In genomic region chr1:150099374-150099773, GRCm38 (mm10) we compare ENCODE assay signal across 8 mouse cellular contexts. TPM values are rescaled to one million over a fixed set of nuclear protein-coding genes. Genes with fewer than 3 reads are reported as not detected.
DNase-seq lines count a peak whose midpoint lies in the region; ATAC-seq and TF ChIP-seq lines count a peak whose summit lies in the region.

No protein-coding gene starts in this region.

- H3K27me3 ChIP-seq in embryonic facial prominence, embryonic 11.5 days (ENCODE audit: control insufficient read depth, insufficient read depth, low read length) = no peaks in the 10 kb centered on the region; the same call in 1 of the 2 replicates
- H3K27me3 ChIP-seq in limb, embryonic 11.5 days (ENCODE audit: control insufficient read depth, insufficient read depth, low read length) = no peaks in the 10 kb centered on the region

- H3K4me3 ChIP-seq in lung, adult 2 months (replicated peaks; ENCODE audit: extremely low read depth, low read depth, low read length) = peak overlapping the region; percentile 42
- peak overlapping the region; percentile 39 for H3K4me3 ChIP-seq in embryonic facial prominence, embryonic 11.5 days (ENCODE audit: low read depth, low read length)
- H3K4me3 ChIP-seq in limb, embryonic 11.5 days (ENCODE audit: low read depth, low read length) = peak overlapping the region; percentile 37

- no peak for DNase-seq in lung, adult 2 months
- DNase-seq in lung, postnatal 10 days = no peak
- peak; percentile 26 for DNase-seq in embryonic facial prominence, embryonic 11.5 days (ENCODE audit: low spot score)
- DNase-seq in limb, embryonic 11.5 days (ENCODE audit: low spot score) = no peak
- DNase-seq in layer of hippocampus, adult 9-10 months (ENCODE audit: low spot score) = no peak
- DNase-seq in retina, postnatal 1 day = no peak
- no peak for DNase-seq in frontal cortex, adult 2 months (ENCODE audit: extremely low spot score in 1 of 2, low spot score in 1 of 2)

- H3K4me1 ChIP-seq in lung, adult 2 months (ENCODE audit: control insufficient read depth, insufficient read depth, low read length) = no peaks in the 10 kb centered on the region
- no peaks in the 10 kb centered on the region for H3K4me1 ChIP-seq in embryonic facial prominence, embryonic 11.5 days (ENCODE audit: control insufficient read depth, insufficient read depth, low read length)
- H3K4me1 ChIP-seq in limb, embryonic 11.5 days (ENCODE audit: control insufficient read depth, insufficient read depth, low read length) = 0 out of 2 replicates have a peak, but pooled peaks cover 2% of the 10 kb centered on the region

- no peak for TF ChIP-seq CTCF in lung, adult 2 months (IDR thresholded peaks at IDR 0.05; ENCODE audit: insufficient read depth, low read length)

- no peak for TF ChIP-seq POLR2A in lung, adult 2 months (IDR thresholded peaks at IDR 0.05; ENCODE audit: borderline replicate concordance, extremely low read depth, low read depth, low read length)

- whole genome bisulfite sequencing in lung, adult 2 months = 6% methylated on average over 9 of the region's 9 CpGs
- WGBS in embryonic facial prominence, embryonic 11.5 days = 2% methylated on average over 9 of the region's 9 CpGs
- 2% methylated on average over 9 of the region's 9 CpGs for WGBS in limb, embryonic 11.5 days

- H3K9ac ChIP-seq in embryonic facial prominence, embryonic 11.5 days (replicated peaks; ENCODE audit: low read length) = peak overlapping the region; percentile 57
- peak overlapping the region; percentile 49 for H3K9ac ChIP-seq in limb, embryonic 11.5 days (ENCODE audit: low read length)

- ATAC-seq in embryonic facial prominence, embryonic 11.5 days (replicated peaks; ENCODE audit: insufficient number of reproducible peaks, low FRiP score, low TSS enrichment, low read depth) = peak; percentile 2
- no peak for ATAC-seq in limb, embryonic 11.5 days (ENCODE audit: insufficient number of reproducible peaks, low FRiP score, low TSS enrichment, low read depth)
- 0 out of 2 replicates have a peak, but pooled peaks have one; percentile 0 for ATAC-seq in neutrophil, adult 5-6 weeks (ENCODE audit: extremely low read depth, insufficient number of reproducible peaks, low FRiP score, poor library complexity, severe bottlenecking)

- H3K9me3 ChIP-seq in embryonic facial prominence, embryonic 11.5 days (replicated peaks; ENCODE audit: control insufficient read depth, low read length) = no peaks in the 10 kb centered on the region
- no peaks in the 10 kb centered on the region for H3K9me3 ChIP-seq in limb, embryonic 11.5 days (ENCODE audit: control insufficient read depth, low read length)

- peak overlapping the region; percentile 89 for H3K4me2 ChIP-seq in embryonic facial prominence, embryonic 11.5 days (ENCODE audit: low read depth, low read length)
- H3K4me2 ChIP-seq in limb, embryonic 11.5 days (ENCODE audit: low read depth, severe bottlenecking) = peak overlapping the region; percentile 94

- no peak overlapping the region for H3K27ac ChIP-seq in embryonic facial prominence, embryonic 11.5 days (replicated peaks; ENCODE audit: low read depth, low read length)
- no peak overlapping the region for H3K27ac ChIP-seq in limb, embryonic 11.5 days (replicated peaks; ENCODE audit: low read depth, low read length)

- H3K36me3 ChIP-seq in embryonic facial prominence, embryonic 11.5 days (replicated peaks; ENCODE audit: control insufficient read depth, insufficient read depth, low read depth, low read length) = no peaks in the 10 kb centered on the region
- no peaks in the 10 kb centered on the region for H3K36me3 ChIP-seq in limb, embryonic 11.5 days (ENCODE audit: control insufficient read depth, insufficient read depth, low read length)

RNA-seq across cellular contexts. Expression of gene Ptgs2, which starts 0.5 kb away (rescaled TPM):
- 2.7 and 3.4 TPM in 2 replicates for polyA plus RNA-seq in lung, adult 2 months (2012; rRNA removed)
- 0.29 and 0.43 TPM in 2 replicates for polyA plus RNA-seq in embryonic facial prominence, embryonic 11.5 days (2014; fragmentation: Nextera tagmentation; extraction: Ambion mirVana)
- polyA plus RNA-seq in limb, embryonic 11.5 days (2014; fragmentation: Nextera tagmentation; extraction: Ambion mirVana) = not detected in 2 replicates
- 61.9 and 64.8 TPM in 2 replicates for total RNA-seq in neutrophil, adult 5-6 weeks (2017)
- polyA plus RNA-seq in frontal cortex, adult 2 months (2012; rRNA removed) = 4.5 and 4.8 TPM in 2 replicates
